Comparison of ENCODE assay signal across 14 mouse cellular contexts in the genomic region with DNA sequence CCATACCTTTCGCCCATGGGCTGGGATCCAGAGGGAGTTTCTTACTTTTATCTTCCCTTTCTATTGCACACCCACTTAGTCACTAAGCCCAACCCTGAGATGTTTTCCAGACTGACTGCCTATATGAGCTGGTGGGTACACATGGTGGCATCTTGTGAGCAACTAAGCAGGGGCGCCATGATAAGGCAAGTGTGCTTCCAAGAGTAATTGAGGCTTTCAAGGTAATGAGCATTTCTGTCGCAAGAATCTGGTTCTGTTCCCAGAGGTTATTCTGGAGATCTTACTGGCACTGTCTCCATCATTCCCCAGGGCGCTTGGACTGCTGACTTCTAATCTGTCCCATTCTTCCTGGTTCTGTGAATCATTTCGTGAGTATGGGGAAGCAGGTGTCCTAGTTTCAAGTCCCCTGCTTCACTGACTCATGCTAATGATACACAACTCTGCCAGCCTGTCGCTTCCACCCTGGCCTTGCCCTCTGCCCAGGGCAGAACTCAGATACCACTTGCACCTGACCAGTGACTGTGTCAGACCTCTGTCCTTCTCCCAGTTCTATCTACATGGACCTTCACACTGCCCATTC. TPM values are rescaled to one million over a fixed set of nuclear protein-coding genes. Genes with fewer than 3 reads are reported as not detected.
DNase-seq lines count a peak whose midpoint lies in the region; ATAC-seq and TF ChIP-seq lines count a peak whose summit lies in the region.
"Had no signal": no experiment of that assay in that cellular context is flagged by ENCODE, and none has a peak within 500 bp of the region (broad histone marks: within the 10 kb centered on the region; RNA-seq: fewer than 3 reads in every experiment).

No protein-coding gene starts in this region.

- ATAC-seq in heart, embryonic 16.5 days (replicated peaks; ENCODE audit: extremely low read depth, insufficient read depth, low FRiP score) = no peak
- peak; percentile 90 for ATAC-seq in stomach, postnatal 0 days (ENCODE audit: low FRiP score, low TSS enrichment)
- no peak for ATAC-seq in hindbrain, embryonic 16.5 days

- 60% methylated on average over 6 of the region's 6 CpGs for whole genome bisulfite sequencing in heart, embryonic 16.5 days
- 52% methylated on average over 6 of the region's 6 CpGs for WGBS in stomach, postnatal 0 days
- 85% methylated on average over 6 of the region's 6 CpGs for WGBS in hindbrain, embryonic 16.5 days

- TF ChIP-seq CTCF in embryonic fibroblast, embryonic 13.5 days (IDR thresholded peaks at IDR 0.05; ENCODE audit: borderline replicate concordance, insufficient read depth, low read length) = no peak
- TF ChIP-seq CTCF in stomach, postnatal 0 days (IDR thresholded peaks at IDR 0.05; ENCODE audit: low read depth) = no peak

- peak overlapping the region; percentile 13; the same call in 1 of the 2 replicates for H3K27ac ChIP-seq in heart, embryonic 16.5 days (ENCODE audit: low read length)
- H3K27ac ChIP-seq in embryonic fibroblast, embryonic 13.5 days (ENCODE audit: insufficient read depth, low read length) = 0 out of 2 replicates have a peak overlapping the region, but pooled peaks have one; percentile 13
- peak overlapping the region; percentile 50 for H3K27ac ChIP-seq in stomach, postnatal 0 days (replicated peaks)
- no peak overlapping the region for H3K27ac ChIP-seq in hindbrain, embryonic 16.5 days (ENCODE audit: low read depth, low read length)
- H3K27ac ChIP-seq: liver, embryonic 14.5 days; neural tube, embryonic 13.5 days had no signal

- intact Hi-C loops in heart, postnatal 14 days (cut with DNase I) = loop anchor here (5.0 kb wide), 1 partner anchor 35 kb away; the partner anchor contains the start of gene Abhd17c

- H3K4me1 ChIP-seq in heart, embryonic 16.5 days (ENCODE audit: control insufficient read depth, insufficient read depth, low read length) = peaks cover 69% of the 10 kb centered on the region
- H3K4me1 ChIP-seq in embryonic fibroblast, embryonic 13.5 days (ENCODE audit: control insufficient read depth, insufficient read depth, low read length) = peaks cover 7% of the 10 kb centered on the region; the same call in 1 of the 2 replicates
- H3K4me1 ChIP-seq in stomach, postnatal 0 days (replicated peaks; ENCODE audit: control insufficient read depth, insufficient read depth) = peaks cover 10% of the 10 kb centered on the region
- H3K4me1 ChIP-seq in hindbrain, embryonic 16.5 days (ENCODE audit: control insufficient read depth, insufficient read depth, low read depth, low read length) = peaks cover 24% of the 10 kb centered on the region

- TF ChIP-seq EP300 in stomach, postnatal 0 days (optimal IDR thresholded peaks at IDR 0.05) = no peak

- TF ChIP-seq POLR2A in embryonic fibroblast, embryonic 13.5 days (IDR thresholded peaks at IDR 0.05; ENCODE audit: low read depth, low read length) = no peak

- H3K4me2 ChIP-seq in heart, embryonic 16.5 days (ENCODE audit: low read depth, low read length) = no peak overlapping the region
- no peak overlapping the region for H3K4me2 ChIP-seq in stomach, postnatal 0 days (replicated peaks; ENCODE audit: low read depth)
- no peak overlapping the region for H3K4me2 ChIP-seq in hindbrain, embryonic 16.5 days (ENCODE audit: low read length)
- H3K4me2 ChIP-seq: neural tube, embryonic 13.5 days had no signal

- peaks cover 13% of the 10 kb centered on the region for H3K36me3 ChIP-seq in heart, embryonic 16.5 days (ENCODE audit: control insufficient read depth, insufficient read depth)
- no peaks in the 10 kb centered on the region; the same call in 1 of the 2 replicates for H3K36me3 ChIP-seq in stomach, postnatal 0 days (ENCODE audit: control insufficient read depth, insufficient read depth, low read length)
- no peaks in the 10 kb centered on the region for H3K36me3 ChIP-seq in hindbrain, embryonic 16.5 days (ENCODE audit: control insufficient read depth, insufficient read depth, low read length)

- H3K4me3 ChIP-seq in heart, embryonic 16.5 days (ENCODE audit: low read length) = no peak overlapping the region
- no peak overlapping the region for H3K4me3 ChIP-seq in embryonic fibroblast, embryonic 13.5 days (ENCODE audit: insufficient read depth, low read length)
- no peak overlapping the region for H3K4me3 ChIP-seq in stomach, postnatal 0 days (ENCODE audit: low read depth, low read length)
- H3K4me3 ChIP-seq in hindbrain, embryonic 16.5 days (ENCODE audit: low read length) = no peak overlapping the region
- H3K4me3 ChIP-seq: neural tube, embryonic 13.5 days had no signal

- no peak overlapping the region for H3K9ac ChIP-seq in heart, embryonic 16.5 days (ENCODE audit: low read length)
- no peak overlapping the region for H3K9ac ChIP-seq in stomach, postnatal 0 days (ENCODE audit: low read length)
- no peak overlapping the region for H3K9ac ChIP-seq in hindbrain, embryonic 16.5 days (ENCODE audit: low read depth, low read length)
- H3K9ac ChIP-seq: liver, embryonic 14.5 days; neural tube, embryonic 13.5 days had no signal

- DNase-seq in heart, postnatal 14 days = no peak
- DNase-seq in urinary bladder, postnatal 14 days (ENCODE audit: low spot score) = peak; percentile 33
- no peak for DNase-seq in urinary bladder, adult 2 months (ENCODE audit: low spot score)
- peak; percentile 47 for DNase-seq in stomach, postnatal 0 days (ENCODE audit: low spot score)
- no peak for DNase-seq in thymus, postnatal 14 days
- DNase-seq: cerebellum, adult 9-11 months; midbrain, embryonic 14.5 days; right cerebral cortex, postnatal 14 days had no signal

- H3K9me3 ChIP-seq in heart, embryonic 16.5 days (replicated peaks; ENCODE audit: control insufficient read depth, low read length) = no peaks in the 10 kb centered on the region
- H3K9me3 ChIP-seq in stomach, postnatal 0 days (ENCODE audit: control insufficient read depth, low read length) = no peaks in the 10 kb centered on the region
- H3K9me3 ChIP-seq in hindbrain, embryonic 16.5 days (ENCODE audit: control insufficient read depth, low read length) = no peaks in the 10 kb centered on the region
- H3K9me3 ChIP-seq: G1E; neural tube, embryonic 13.5 days had no signal

- no peaks in the 10 kb centered on the region for H3K27me3 ChIP-seq in heart, embryonic 16.5 days (ENCODE audit: control insufficient read depth, insufficient read depth, low read length)
- no peaks in the 10 kb centered on the region for H3K27me3 ChIP-seq in stomach, postnatal 0 days (ENCODE audit: control insufficient read depth, insufficient read depth, low read length)
- no peaks in the 10 kb centered on the region for H3K27me3 ChIP-seq in hindbrain, embryonic 16.5 days (replicated peaks; ENCODE audit: control insufficient read depth, insufficient read depth, low read length)
- H3K27me3 ChIP-seq: neural tube, embryonic 13.5 days had no signal

RNA-seq across cellular contexts. Expression of gene Cemip, which starts 31.3 kb away (rescaled TPM):
- 0.32 and 0.64 TPM in 2 replicates for polyA plus RNA-seq in heart, embryonic 16.5 days (2015; fragmentation: Nextera tagmentation; extraction: Ambion mirVana)
- total RNA-seq in heart, postnatal 14 days (2021) = under 1 TPM; 0.41 to 0.68 TPM
- polyA plus RNA-seq in urinary bladder, adult 2 months (2012; rRNA removed) = 0.37 and 0.77 TPM in 2 replicates
- 73.5 and 79.0 TPM in 2 replicates for polyA plus RNA-seq in embryonic fibroblast, embryonic 13.5 days (2011; ENCODE audit: insufficient read length, low read depth, missing spikeins)
- 0.40 and 0.45 TPM in 2 replicates for polyA plus RNA-seq in stomach, postnatal 0 days (2015; fragmentation: Nextera tagmentation; extraction: Ambion mirVana)
- polyA plus RNA-seq in hindbrain, embryonic 16.5 days (2015; fragmentation: Nextera tagmentation; extraction: Ambion mirVana) = 0.81 and 0.97 TPM in 2 replicates
- polyA plus RNA-seq: G1E had no signal

RNA-seq across cellular contexts. Expression of gene Abhd17c, which starts 34.1 kb away (rescaled TPM):
- 14.5 and 34.1 TPM in 2 replicates for polyA plus RNA-seq in heart, embryonic 16.5 days (2015; fragmentation: Nextera tagmentation; extraction: Ambion mirVana)
- 10 to 100 TPM; 30.3 to 31.4 TPM for total RNA-seq in heart, postnatal 14 days (2021)
- 28.6 and 32.6 TPM in 2 replicates for polyA plus RNA-seq in urinary bladder, adult 2 months (2012; rRNA removed)
- polyA plus RNA-seq in embryonic fibroblast, embryonic 13.5 days (2011; ENCODE audit: insufficient read length, low read depth, missing spikeins) = 29.3 and 35.6 TPM in 2 replicates
- 59.7 and 60.9 TPM in 2 replicates for polyA plus RNA-seq in stomach, postnatal 0 days (2015; fragmentation: Nextera tagmentation; extraction: Ambion mirVana)
- 10.3 and 14.2 TPM in 2 replicates for polyA plus RNA-seq in hindbrain, embryonic 16.5 days (2015; fragmentation: Nextera tagmentation; extraction: Ambion mirVana)

Comparison
In these comparisons a context has a peak if more than half of its experiments do, and no peak if none do; other contexts are left out.
1. DNase-seq: peak in urinary bladder, postnatal 14 days (single experiment) and stomach, postnatal 0 days (single experiment); none in heart, postnatal 14 days (0 of 2), urinary bladder, adult 2 months (single experiment) and thymus, postnatal 14 days (single experiment).
2. RNA of gene Cemip, which starts 31.3 kb away (polyA plus RNA-seq): 73.5 to 79.0 TPM in embryonic fibroblast, embryonic 13.5 days; 0.81 to 0.97 TPM in hindbrain, embryonic 16.5 days, 0.40 to 0.45 TPM in stomach, postnatal 0 days, 0.37 to 0.77 TPM in urinary bladder, adult 2 months and 0.32 to 0.64 TPM in heart, embryonic 16.5 days; every median in the first group is over 10 times any median in the second.